Mouse (Mus musculus) liver, embryonic 14.5 days (tissue): ENCODE results near the gene Bcat1. TPM values are rescaled to one million over a fixed set of nuclear protein-coding genes. Genes with fewer than 3 reads are reported as not detected.

Experiments
- ATAC-seq: fragments of 200-750 bp; cut with Nextera tagmentation; 2 replicates; pipeline ENCODE4 v1.8.0; 2017; ENCODE audit warnings: moderate number of reproducible peaks, mild to moderate bottlenecking, moderate library complexity; ENCODE audit not compliant: insufficient read depth
- DNase-seq, 3 experiments: peaks; one replicate each; pipeline ENCODE4 v3.0.0-alpha.2; 2012 to 2013; ENCODE audit warnings: low read depth in 3 of 3, low spot score in 3 of 3
- H3K27ac ChIP-seq: fragments of 300-500 bp; sonication (generic); 2 replicates; pipeline ENCODE4 v1.5.1; 2014; ENCODE audit warnings: moderate library complexity, mild to moderate bottlenecking, control low read depth, inconsistent platforms
- H3K27me3 ChIP-seq: fragments of 300-500 bp; sonication (generic); 2 replicates; pipeline ENCODE4 v1.6.1; 2014; ENCODE audit warnings: mild to moderate bottlenecking, low read length, moderate library complexity; ENCODE audit not compliant: control insufficient read depth, insufficient read depth
- H3K36me3 ChIP-seq: fragments of 300-500 bp; sonication (generic); replicated peaks from 2 replicates; pipeline ENCODE4 v1.6.1; 2014; ENCODE audit warnings: low read depth; ENCODE audit not compliant: control insufficient read depth, insufficient read depth
- H3K4me1 ChIP-seq, 2 experiments: fragments of 200-500 bp in 1 of 2; fragments of 300-500 bp in 1 of 2; sonication (generic) in 1 of 2; replicated peaks; 2 replicates each; pipeline ENCODE4 v1.6.1; 2012 to 2014; ENCODE audit warnings: antibody characterized with exemption in 1 of 2, inconsistent platforms in 1 of 2, low read length in 1 of 2; ENCODE audit not compliant: control insufficient read depth in 2 of 2, insufficient read depth in 2 of 2
- H3K4me2 ChIP-seq: fragments of 300-500 bp; sonication (generic); 2 replicates; pipeline ENCODE4 v1.6.1; 2014; ENCODE audit warnings: low read depth, mild to moderate bottlenecking, control low read depth, moderate library complexity
- H3K4me3 ChIP-seq, 2 experiments: fragments of 200-500 bp in 1 of 2; fragments of 300-500 bp in 1 of 2; sonication (generic) in 1 of 2; 2 replicates each; pipeline ENCODE4 v1.5.1; 2012 to 2014; ENCODE audit warnings: low read depth in 2 of 2, low read length in 2 of 2, mild to moderate bottlenecking in 2 of 2, control low read depth in 1 of 2, inconsistent platforms in 1 of 2, moderate library complexity in 1 of 2; ENCODE audit not compliant: insufficient read depth in 1 of 2
- H3K9ac ChIP-seq: fragments of 300-500 bp; sonication (generic); replicated peaks from 2 replicates; pipeline ENCODE4 v1.6.1; 2014; ENCODE audit warnings: mild to moderate bottlenecking, control low read depth, moderate library complexity
- H3K9me3 ChIP-seq: fragments of 300-500 bp; sonication (generic); 2 replicates; pipeline ENCODE4 v1.6.1; 2016; ENCODE audit warnings: low read length, mixed read lengths; ENCODE audit not compliant: control insufficient read depth
- CTCF ChIP-seq: IDR thresholded peaks from 2 replicates; pipeline ENCODE4 v1.5.1; 2016; ENCODE audit warnings: antibody characterized with exemption, low read depth, control low read depth
- EP300 ChIP-seq: IDR thresholded peaks from 2 replicates; pipeline ENCODE4 v1.6.1; 2016; ENCODE audit warnings: antibody characterized with exemption, low read depth
- WGBS: fragments of 180-500 bp; shearing (Covaris S2); extraction: QIAGEN DNeasy Blood & Tissue Kit; methylation state at CpG from one replicate; pipeline ENCODE4 v1.1.7; 2014; ENCODE audit not compliant: insufficient replicate concordance; 5-methylcytosine and 5-hydroxymethylcytosine counted together
- polyA plus RNA-seq, 2 experiments: library from polyadenylated mRNA; depleted of rRNA in 1 of 2; stranded (reverse) in 1 of 2; unstranded in 1 of 2; fragments of >200 nt; fragmentation: Nextera tagmentation in 1 of 2; extraction: Ambion mirVana in 1 of 2; gene quantifications; 2 replicates each; pipeline versions ENCODE4 v1.2.1 to v1.2.3; 2012 to 2014

The Bcat1 gene
- polyA plus RNA-seq, 2 experiments = 0.06 to 0.51 TPM

DNA sequence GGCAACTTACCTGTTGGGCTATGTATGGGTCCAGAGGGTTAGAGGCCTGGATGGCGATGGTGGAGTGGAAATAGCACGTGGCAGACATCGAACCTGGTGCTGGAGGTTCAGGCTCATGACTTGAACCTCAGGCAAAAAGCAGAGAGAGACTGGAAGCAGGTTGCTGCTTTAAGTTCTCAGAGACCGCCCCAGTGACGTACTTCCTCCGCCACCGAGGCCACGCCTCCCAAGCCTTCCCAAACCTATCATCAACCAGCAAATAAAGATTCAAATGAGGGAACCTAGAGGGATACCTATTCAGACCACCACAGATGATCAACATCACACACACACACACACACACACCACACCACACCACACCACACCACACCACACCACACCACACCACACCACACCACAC, 91.8 kb downstream of the Bcat1 start:
- WGBS = 57% methylated on average over 8 of the region's 8 CpGs
- DNase-seq (no peak), ATAC-seq (no peak)
- no peak for TF ChIP-seq EP300
- TF ChIP-seq CTCF = no peak
- Histone ChIP-seq H3K36me3 (no peaks in the 10 kb centered on the region), H3K27ac (no peak overlapping the region), H3K4me3 (no peak overlapping the region), H3K9ac (no peak overlapping the region), H3K9me3 (no peaks in the 10 kb centered on the region), H3K27me3 (no peaks in the 10 kb centered on the region), H3K4me1 (no peaks in the 10 kb centered on the region), H3K4me2 (no peak overlapping the region)

DNA sequence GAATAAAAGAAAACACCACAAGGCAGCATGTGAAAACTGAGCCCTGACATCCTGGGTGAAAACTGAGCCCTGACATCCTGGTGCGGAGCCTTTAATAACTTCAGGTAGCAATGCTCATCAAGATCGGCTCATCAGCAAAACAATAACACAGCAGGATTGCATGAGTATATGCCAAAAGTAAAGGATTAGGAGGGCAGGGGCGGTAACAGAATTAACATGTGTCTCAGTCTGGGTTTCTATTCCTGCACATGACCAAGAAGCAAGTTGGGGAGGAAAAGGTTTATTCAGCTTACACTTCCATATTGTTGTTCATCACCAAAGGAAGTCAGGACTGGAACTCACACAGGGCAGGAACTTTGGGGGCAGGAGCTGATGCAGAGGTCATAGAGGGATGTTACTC, 93.9 kb downstream of the Bcat1 start:
- no peak for TF ChIP-seq EP300
- no peak for TF ChIP-seq CTCF
- no peak for DNase-seq
- H3K4me2 ChIP-seq = no peak overlapping the region
- no peak for ATAC-seq
- no peaks in the 10 kb centered on the region for H3K27me3 ChIP-seq
- 75% methylated on average over 3 of the region's 3 CpGs for WGBS
- H3K27ac ChIP-seq = no peak overlapping the region
- no peak overlapping the region for H3K9ac ChIP-seq
- no peak overlapping the region for H3K4me3 ChIP-seq
- no peaks in the 10 kb centered on the region for H3K36me3 ChIP-seq
- H3K9me3 ChIP-seq = no peaks in the 10 kb centered on the region
- H3K4me1 ChIP-seq = no peaks in the 10 kb centered on the region

DNA sequence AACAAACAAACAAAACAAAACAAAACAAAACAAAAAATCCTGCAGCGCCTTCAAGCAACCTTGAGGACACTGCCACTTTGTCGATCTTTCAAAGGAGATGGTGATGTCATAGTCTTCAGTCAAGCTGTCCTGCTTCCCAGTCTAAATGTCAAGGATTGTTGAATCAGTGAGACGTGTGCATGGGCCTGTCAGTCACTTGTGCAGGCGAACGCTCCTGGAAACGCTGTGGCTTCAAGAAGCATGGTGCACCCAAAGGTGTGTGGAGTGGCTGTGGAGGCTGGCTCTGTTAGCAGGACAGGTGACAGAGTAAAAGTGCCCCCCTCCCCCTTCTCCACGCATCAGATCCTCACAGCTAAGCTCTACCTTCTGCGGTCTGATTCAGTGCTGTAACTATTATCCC, 103.6 kb downstream of the Bcat1 start:
- Histone ChIP-seq H3K9me3 (no peaks in the 10 kb centered on the region), H3K36me3 (no peaks in the 10 kb centered on the region), H3K4me1 (peaks cover 0 to 3% of the 10 kb centered on the region in 2 experiments; a peak in 1 of 4 replicates), H3K9ac (no peak overlapping the region), H3K27ac (no peak overlapping the region), H3K4me2 (no peak overlapping the region), H3K4me3 (no peak overlapping the region), H3K27me3 (no peaks in the 10 kb centered on the region)
- no peak for ATAC-seq
- TF ChIP-seq EP300 = no peak
- TF ChIP-seq CTCF = no peak
- no peak for DNase-seq
- 70% methylated on average over 8 of the region's 8 CpGs for WGBS

DNA sequence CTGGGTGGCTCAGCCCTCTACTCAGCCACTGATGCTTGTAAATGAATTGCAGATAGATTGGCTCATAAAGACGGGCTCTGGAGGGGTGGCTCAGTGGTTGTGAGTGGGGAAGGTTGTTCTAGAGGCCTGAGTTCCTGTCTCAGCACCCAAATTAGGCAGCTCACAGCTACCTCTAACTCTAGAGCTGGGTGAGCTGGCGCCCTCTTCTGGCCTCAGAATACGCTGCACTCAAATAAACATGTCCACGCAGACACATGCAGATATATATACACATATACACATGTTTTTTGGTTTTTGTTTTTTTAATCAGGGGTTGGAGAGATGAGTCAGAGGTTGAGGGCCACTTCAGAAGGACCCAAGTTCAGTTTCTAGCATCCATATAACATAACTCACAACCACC, 105.1 kb downstream of the Bcat1 start:
- DNase-seq (no peak), ATAC-seq (no peak)
- H3K4me2 ChIP-seq = no peak overlapping the region
- 58% methylated on average over 4 of the region's 4 CpGs for WGBS
- TF ChIP-seq EP300 (no peak), CTCF (peak; percentile 53)
- H3K9me3 ChIP-seq = no peaks in the 10 kb centered on the region
- H3K4me1 ChIP-seq = peaks cover 0 to 3% of the 10 kb centered on the region in 2 experiments; a peak in 1 of 4 replicates
- H3K9ac ChIP-seq = no peak overlapping the region
- H3K4me3 ChIP-seq = no peak overlapping the region
- H3K27ac ChIP-seq = no peak overlapping the region
- H3K36me3 ChIP-seq = no peaks in the 10 kb centered on the region
- no peaks in the 10 kb centered on the region for H3K27me3 ChIP-seq

DNA sequence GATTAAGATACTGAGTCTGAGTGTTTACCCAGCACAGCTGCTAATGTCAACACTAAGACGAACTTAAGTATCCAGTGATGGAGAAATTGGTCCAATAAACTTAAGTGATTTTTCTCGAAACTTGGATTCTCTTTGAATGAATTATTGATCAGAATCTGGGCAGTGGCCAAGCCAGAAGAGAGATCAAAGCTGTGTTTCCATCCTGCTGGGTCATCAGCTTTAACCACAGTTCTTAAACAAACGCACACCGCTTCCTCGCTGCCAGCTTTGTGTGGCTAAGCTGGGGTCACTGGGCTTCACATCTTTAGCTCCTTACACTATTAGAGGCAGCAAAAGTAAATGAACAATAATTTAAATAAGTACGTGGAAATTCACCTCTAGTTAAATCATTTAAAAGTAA, 108.4 kb downstream of the Bcat1 start:
- no peak overlapping the region for H3K4me2 ChIP-seq
- no peak overlapping the region for H3K4me3 ChIP-seq
- H3K4me1 ChIP-seq = peaks cover 0 to 3% of the 10 kb centered on the region in 2 experiments; a peak in 1 of 4 replicates
- 53% methylated on average over 6 of the region's 6 CpGs for WGBS
- ATAC-seq (no peak), DNase-seq (no peak)
- no peak for TF ChIP-seq EP300
- no peak for TF ChIP-seq CTCF
- no peaks in the 10 kb centered on the region for H3K27me3 ChIP-seq
- H3K27ac ChIP-seq = no peak overlapping the region
- H3K36me3 ChIP-seq = no peaks in the 10 kb centered on the region
- H3K9ac ChIP-seq = no peak overlapping the region
- H3K9me3 ChIP-seq = no peaks in the 10 kb centered on the region

GRCm38 (mm10) chr6:144964205-144964604, 111.8 kb downstream of the Bcat1 start:
- no peak overlapping the region for H3K9ac ChIP-seq
- peaks cover 0 to 3% of the 10 kb centered on the region in 2 experiments; a peak in 1 of 4 replicates for H3K4me1 ChIP-seq
- H3K36me3 ChIP-seq = no peaks in the 10 kb centered on the region
- TF ChIP-seq CTCF = no peak
- no peak overlapping the region for H3K4me3 ChIP-seq
- no peaks in the 10 kb centered on the region for H3K27me3 ChIP-seq
- H3K27ac ChIP-seq = no peak overlapping the region
- DNase-seq (no peak), ATAC-seq (no peak)
- 61% methylated on average over 4 of the region's 4 CpGs for WGBS
- H3K4me2 ChIP-seq = no peak overlapping the region
- no peaks in the 10 kb centered on the region for H3K9me3 ChIP-seq
